Mouse (Mus musculus) retina, postnatal 7 days (tissue): ENCODE data around the gene Sema6c.
"Not testable (repeated sequence)": the region's sequence is repeated elsewhere in the genome, so short reads cannot be mapped to it uniquely, and the experiment has no call there.

Source experiments
- DNase-seq: peaks from one replicate; pipeline ENCODE4 v3.0.0-alpha.2; 2012; ENCODE audit warnings: low read depth, low spot score

Gene Sema6c

GRCm38 (mm10) chr3:95159987-95160963, at the start of gene Sema6c:
TSS of gene Sema6c (plus strand) at chr3:95160457.
- DNase-seq: peak; percentile 76

- DNase-seq: peak; percentile 72
Measured at GRCm38 (mm10) chr3:95110911-95111726, 49.1 kb upstream of the Sema6c start, which contains the start of gene Vps72. TSS of gene Vps72 (plus strand) at chr3:95111022.

- no peak for DNase-seq
Measured at GRCm38 (mm10) chr3:95112760-95113159, 47.5 kb upstream of the Sema6c start.

- no peak for DNase-seq
Measured at GRCm38 (mm10) chr3:95117751-95118150, 42.5 kb upstream of the Sema6c start.

- no peak for DNase-seq
Measured at GRCm38 (mm10) chr3:95121580-95121979, 38.7 kb upstream of the Sema6c start.

GRCm38 (mm10) chr3:95124246-95124645, 36.0 kb upstream of the Sema6c start, which contains the start of gene Tmod4:
TSS of gene Tmod4 (plus strand) at chr3:95124476.
- no peak for DNase-seq

- DNase-seq: no peak
Measured at GRCm38 (mm10) chr3:95124972-95125371, 35.3 kb upstream of the Sema6c start.

- no peak for DNase-seq
Measured at GRCm38 (mm10) chr3:95129226-95129651, 31.0 kb upstream of the Sema6c start.

GRCm38 (mm10) chr3:95130081-95130480, 30.2 kb upstream of the Sema6c start:
- no peak for DNase-seq

- not testable (repeated sequence) for DNase-seq
Measured at GRCm38 (mm10) chr3:95132389-95132788, 27.9 kb upstream of the Sema6c start.

GRCm38 (mm10) chr3:95133176-95133575, 27.1 kb upstream of the Sema6c start:
- DNase-seq: no peak

- DNase-seq: peak; percentile 89
Measured at GRCm38 (mm10) chr3:95133680-95134101, 26.6 kb upstream of the Sema6c start, which contains the start of the genes Scnm1 and Lysmd1. TSS of gene Scnm1 (minus strand) at chr3:95134011. TSS of gene Lysmd1 (plus strand) at chr3:95134088.

- not testable (repeated sequence) for DNase-seq
Measured at GRCm38 (mm10) chr3:95134133-95134532, 26.1 kb upstream of the Sema6c start.

GRCm38 (mm10) chr3:95135023-95135422, 25.2 kb upstream of the Sema6c start:
- DNase-seq: no peak

GRCm38 (mm10) chr3:95135433-95136052, 24.7 kb upstream of the Sema6c start:
- no peak for DNase-seq

GRCm38 (mm10) chr3:95136336-95136735, 23.9 kb upstream of the Sema6c start:
- no peak for DNase-seq

- no peak for DNase-seq
Measured at GRCm38 (mm10) chr3:95139586-95140288, 20.5 kb upstream of the Sema6c start.

GRCm38 (mm10) chr3:95140289-95140595, 20.0 kb upstream of the Sema6c start:
- no peak for DNase-seq

GRCm38 (mm10) chr3:95140795-95141194, 19.5 kb upstream of the Sema6c start:
- no peak for DNase-seq

- no peak for DNase-seq
Measured at GRCm38 (mm10) chr3:95141474-95141873, 18.8 kb upstream of the Sema6c start.
